Mouse (Mus musculus): ENCODE results near the gene Tiam1. TPM values are rescaled to one million over a fixed set of nuclear protein-coding genes. Genes with fewer than 3 reads are reported as not detected.

The Tiam1 gene
- polyA plus RNA-seq, 1 experiment from 2014 or later, result 3.7 TPM

- Histone ChIP-seq H3K9me3 (ENCODE audit: low read length) (no peaks in the 10 kb centered on the region), H3K4me2 (replicated peaks; ENCODE audit: low read depth, low read length) (no peak overlapping the region), H3K4me3 (ENCODE audit: low read depth, low read length) (no peak overlapping the region), H3K27ac (ENCODE audit: low read length) (no peak overlapping the region), H3K27me3 (replicated peaks; ENCODE audit: insufficient read depth, low read length) (peaks cover 7% of the 10 kb centered on the region; the same call in 1 of the 2 replicates), H3K9ac (replicated peaks; ENCODE audit: low read depth) (no peak overlapping the region), H3K4me1 (ENCODE audit: insufficient read depth, low read depth, low read length) (peaks cover 3% of the 10 kb centered on the region; the same call in 1 of the 2 replicates), H3K36me3 (ENCODE audit: insufficient read depth, low read length) (no peaks in the 10 kb centered on the region)
- 61% methylated on average over 10 of the region's 10 CpGs for WGBS
- ATAC-seq, result no peak
- TF ChIP-seq CTCF (IDR thresholded peaks at IDR 0.05), result no peak
- no peak for TF ChIP-seq EP300 (IDR thresholded peaks at IDR 0.05)
- no peak for DNase-seq (ENCODE audit: low spot score)
Measured at GRCm38 (mm10) chr16:89958030-89958429, 185.5 kb downstream of the Tiam1 start.

- DNase-seq (ENCODE audit: low spot score), result peak; percentile 63
- TF ChIP-seq CTCF (IDR thresholded peaks at IDR 0.05) (no peak), EP300 (IDR thresholded peaks at IDR 0.05) (no peak)
- H3K4me2 ChIP-seq (replicated peaks; ENCODE audit: low read depth, low read length), result no peak overlapping the region
- peak; percentile 73 for ATAC-seq
- no peak overlapping the region for H3K4me3 ChIP-seq (ENCODE audit: low read depth, low read length)
- 55% methylated on average over 8 of the region's 8 CpGs for WGBS
- H3K9me3 ChIP-seq (ENCODE audit: low read length), result no peaks in the 10 kb centered on the region
- H3K9ac ChIP-seq (replicated peaks; ENCODE audit: low read depth), result no peak overlapping the region
- H3K27ac ChIP-seq (ENCODE audit: low read length), result no peak overlapping the region
- peaks cover 7% of the 10 kb centered on the region; the same call in 1 of the 2 replicates for H3K27me3 ChIP-seq (replicated peaks; ENCODE audit: insufficient read depth, low read length)
- H3K4me1 ChIP-seq (ENCODE audit: insufficient read depth, low read depth, low read length), result no peaks in the 10 kb centered on the region
- no peaks in the 10 kb centered on the region for H3K36me3 ChIP-seq (ENCODE audit: insufficient read depth, low read length)
Measured at GRCm38 (mm10) chr16:89954525-89954924, 189.0 kb downstream of the Tiam1 start.

DNA sequence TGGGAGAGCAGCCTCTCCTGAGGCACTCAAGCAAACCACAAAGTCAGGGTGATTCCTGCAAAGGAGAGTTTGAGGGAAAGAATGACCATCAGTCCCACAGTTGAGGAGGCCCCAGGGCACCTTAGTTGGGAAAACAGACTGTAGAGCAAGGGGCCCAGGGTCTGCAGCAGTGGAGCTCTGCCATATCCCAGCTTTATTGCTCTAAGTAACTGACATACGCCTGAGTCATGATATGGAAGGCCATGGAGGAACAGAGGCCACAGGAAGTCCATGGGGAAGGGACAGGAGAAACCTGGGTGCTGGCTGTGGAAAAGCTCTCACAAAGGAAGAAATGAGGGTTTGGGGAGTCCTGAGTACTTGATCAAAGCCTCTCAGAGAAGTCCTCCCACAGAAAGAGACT lies 189.5 kb downstream of the Tiam1 start:
- no peak for DNase-seq (ENCODE audit: low spot score)
- Histone ChIP-seq H3K9me3 (ENCODE audit: low read length) (no peaks in the 10 kb centered on the region), H3K27ac (ENCODE audit: low read length) (no peak overlapping the region), H3K4me2 (replicated peaks; ENCODE audit: low read depth, low read length) (no peak overlapping the region), H3K4me1 (ENCODE audit: insufficient read depth, low read depth, low read length) (no peaks in the 10 kb centered on the region), H3K4me3 (ENCODE audit: low read depth, low read length) (no peak overlapping the region), H3K36me3 (ENCODE audit: insufficient read depth, low read length) (no peaks in the 10 kb centered on the region), H3K27me3 (replicated peaks; ENCODE audit: insufficient read depth, low read length) (peaks cover 4% of the 10 kb centered on the region; the same call in 1 of the 2 replicates), H3K9ac (replicated peaks; ENCODE audit: low read depth) (no peak overlapping the region)
- no peak for ATAC-seq
- WGBS, result 79% methylated on average over 1 of the region's 1 CpGs
- no peak for TF ChIP-seq CTCF (IDR thresholded peaks at IDR 0.05)
- no peak for TF ChIP-seq EP300 (IDR thresholded peaks at IDR 0.05)

- no peak overlapping the region for H3K4me3 ChIP-seq (ENCODE audit: low read depth, low read length)
- H3K27me3 ChIP-seq (replicated peaks; ENCODE audit: insufficient read depth, low read length), result 0 out of 2 replicates have a peak, but pooled peaks cover 2% of the 10 kb centered on the region
- ATAC-seq, result no peak
- H3K9me3 ChIP-seq (ENCODE audit: low read length), result no peaks in the 10 kb centered on the region
- H3K4me1 ChIP-seq (ENCODE audit: insufficient read depth, low read depth, low read length), result no peaks in the 10 kb centered on the region
- H3K9ac ChIP-seq (replicated peaks; ENCODE audit: low read depth), result no peak overlapping the region
- TF ChIP-seq CTCF (IDR thresholded peaks at IDR 0.05) (no peak), EP300 (IDR thresholded peaks at IDR 0.05) (no peak)
- no peak overlapping the region for H3K27ac ChIP-seq (ENCODE audit: low read length)
- H3K36me3 ChIP-seq (ENCODE audit: insufficient read depth, low read length), result no peaks in the 10 kb centered on the region
- no peak overlapping the region for H3K4me2 ChIP-seq (replicated peaks; ENCODE audit: low read depth, low read length)
- no peak for DNase-seq (ENCODE audit: low spot score)
- 76% methylated on average over 5 of the region's 5 CpGs for WGBS
Measured at GRCm38 (mm10) chr16:89952821-89953220, 190.7 kb downstream of the Tiam1 start.

DNA sequence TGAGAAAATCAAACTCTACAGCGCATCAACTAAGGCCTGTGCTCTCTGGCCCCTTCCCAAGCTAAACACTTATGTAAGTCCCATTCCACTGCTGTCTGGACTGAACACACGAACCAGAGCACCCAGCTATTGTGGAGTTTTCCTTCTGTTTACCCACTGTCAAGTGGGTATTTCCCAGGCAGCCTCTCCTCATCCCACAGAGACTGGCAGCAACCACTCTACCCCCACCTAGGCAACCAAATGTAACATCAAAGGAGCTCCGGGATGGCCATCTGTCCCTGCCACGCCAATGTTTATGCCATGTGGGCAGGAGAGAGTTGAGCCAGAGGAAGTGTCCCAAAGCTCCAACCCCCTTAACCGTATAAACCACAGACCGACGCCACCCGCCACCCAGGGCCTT lies 192.8 kb downstream of the Tiam1 start:
- H3K27ac ChIP-seq (ENCODE audit: low read length), result no peak overlapping the region
- H3K36me3 ChIP-seq (ENCODE audit: insufficient read depth, low read length), result no peaks in the 10 kb centered on the region
- ATAC-seq (peak; percentile 76), DNase-seq (ENCODE audit: low spot score) (peak; percentile 72)
- TF ChIP-seq EP300 (IDR thresholded peaks at IDR 0.05) (0 out of 2 replicates have a peak, but pooled peaks have one; percentile 13), CTCF (IDR thresholded peaks at IDR 0.05) (no peak)
- H3K27me3 ChIP-seq (replicated peaks; ENCODE audit: insufficient read depth, low read length), result no peaks in the 10 kb centered on the region
- no peak overlapping the region for H3K4me2 ChIP-seq (replicated peaks; ENCODE audit: low read depth, low read length)
- H3K9me3 ChIP-seq (ENCODE audit: low read length), result no peaks in the 10 kb centered on the region
- WGBS, result 41% methylated on average over 8 of the region's 8 CpGs
- H3K9ac ChIP-seq (replicated peaks; ENCODE audit: low read depth), result no peak overlapping the region
- no peaks in the 10 kb centered on the region for H3K4me1 ChIP-seq (ENCODE audit: insufficient read depth, low read depth, low read length)
- no peak overlapping the region for H3K4me3 ChIP-seq (ENCODE audit: low read depth, low read length)

DNA sequence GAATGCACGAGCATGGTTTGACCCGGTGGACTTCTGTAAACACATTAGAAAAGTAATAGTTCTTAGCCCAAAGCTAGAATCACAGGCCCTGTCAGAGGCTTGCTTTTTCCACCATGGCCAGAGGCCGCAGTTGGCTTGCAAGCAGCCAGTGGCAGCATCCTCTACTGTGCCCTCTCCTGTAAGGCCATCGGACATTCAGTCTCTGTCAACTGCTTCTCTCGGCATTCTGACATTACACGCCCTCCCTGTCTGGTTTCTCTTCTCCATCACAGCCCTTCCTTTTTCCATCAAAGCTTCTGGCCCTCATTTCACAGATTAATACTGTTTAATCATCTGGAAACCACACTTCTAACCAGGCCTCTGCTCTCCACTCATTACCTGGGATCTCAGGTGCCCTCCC lies 193.3 kb downstream of the Tiam1 start:
- TF ChIP-seq EP300 (IDR thresholded peaks at IDR 0.05) (no peak), CTCF (IDR thresholded peaks at IDR 0.05) (no peak)
- no peak for ATAC-seq
- 56% methylated on average over 6 of the region's 6 CpGs for WGBS

GRCm38 (mm10) chr16:89948040-89948439 lies 195.5 kb downstream of the Tiam1 start:
- Histone ChIP-seq H3K27me3 (replicated peaks; ENCODE audit: insufficient read depth, low read length) (no peaks in the 10 kb centered on the region), H3K4me2 (replicated peaks; ENCODE audit: low read depth, low read length) (no peak overlapping the region), H3K27ac (ENCODE audit: low read length) (no peak overlapping the region), H3K36me3 (ENCODE audit: insufficient read depth, low read length) (no peaks in the 10 kb centered on the region), H3K4me1 (ENCODE audit: insufficient read depth, low read depth, low read length) (no peaks in the 10 kb centered on the region), H3K9ac (replicated peaks; ENCODE audit: low read depth) (no peak overlapping the region), H3K4me3 (ENCODE audit: low read depth, low read length) (no peak overlapping the region), H3K9me3 (ENCODE audit: low read length) (no peaks in the 10 kb centered on the region)
- ATAC-seq (no peak), DNase-seq (ENCODE audit: low spot score) (no peak)
- TF ChIP-seq EP300 (IDR thresholded peaks at IDR 0.05) (no peak), CTCF (IDR thresholded peaks at IDR 0.05) (no peak)
- 94% methylated on average over 1 of the region's 1 CpGs for WGBS

More for the DNA sequence above, 193.3 kb downstream of the Tiam1 start:
- no peaks in the 10 kb centered on the region for H3K36me3 ChIP-seq (ENCODE audit: insufficient read depth, low read length)
- H3K4me1 ChIP-seq (ENCODE audit: insufficient read depth, low read depth, low read length), result no peaks in the 10 kb centered on the region
- H3K4me2 ChIP-seq (replicated peaks; ENCODE audit: low read depth, low read length), result no peak overlapping the region
- no peak for DNase-seq (ENCODE audit: low spot score)
- H3K4me3 ChIP-seq (ENCODE audit: low read depth, low read length), result no peak overlapping the region
- H3K27me3 ChIP-seq (replicated peaks; ENCODE audit: insufficient read depth, low read length), result no peaks in the 10 kb centered on the region
- no peak overlapping the region for H3K9ac ChIP-seq (replicated peaks; ENCODE audit: low read depth)
- H3K27ac ChIP-seq (ENCODE audit: low read length), result no peak overlapping the region
- H3K9me3 ChIP-seq (ENCODE audit: low read length), result no peaks in the 10 kb centered on the region
